19 mouse cellular contexts compared by ENCODE assay signal in the genomic region with DNA sequence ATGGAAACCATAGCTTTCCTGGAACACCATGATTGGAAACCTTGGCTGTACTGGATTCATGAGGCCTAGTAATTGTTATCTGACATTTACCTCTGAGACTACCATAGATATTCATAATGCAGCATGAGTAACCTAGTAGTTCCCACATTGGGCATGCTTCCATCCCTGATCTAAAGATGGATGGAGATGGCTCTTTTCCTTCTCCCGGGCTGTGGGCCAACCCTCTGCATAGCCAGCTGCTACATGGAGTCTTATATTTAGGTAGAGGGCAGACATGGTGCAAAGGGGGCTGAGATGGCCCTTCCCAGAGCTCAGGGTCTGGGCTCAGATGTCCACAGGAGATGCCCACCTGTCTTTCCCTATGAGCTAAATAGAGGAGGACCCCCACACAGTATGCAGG.
DNase-seq lines count a peak whose midpoint lies in the region; ATAC-seq and TF ChIP-seq lines count a peak whose summit lies in the region.
"Had no signal": no experiment of that assay in that cellular context is flagged by ENCODE, and none has a peak within 500 bp of the region (broad histone marks: within the 10 kb centered on the region; RNA-seq: fewer than 3 reads in every experiment).

No protein-coding gene starts in this region.

- no peak for TF ChIP-seq CTCF in liver, postnatal 0 days (IDR thresholded peaks at IDR 0.05; ENCODE audit: low read depth)

- H3K36me3 ChIP-seq in forebrain, embryonic 11.5 days (ENCODE audit: control insufficient read depth, insufficient read depth, low read length), result no peaks in the 10 kb centered on the region
- H3K36me3 ChIP-seq in forebrain, embryonic 15.5 days, result no peaks in the 10 kb centered on the region
- no peaks in the 10 kb centered on the region for H3K36me3 ChIP-seq in hindbrain, embryonic 12.5 days
- H3K36me3 ChIP-seq in kidney, embryonic 16.5 days (ENCODE audit: insufficient read depth, low read length), result no peaks in the 10 kb centered on the region
- no peaks in the 10 kb centered on the region for H3K36me3 ChIP-seq in liver, postnatal 0 days (replicated peaks; ENCODE audit: insufficient read depth, low read length)
- H3K36me3 ChIP-seq: embryonic facial prominence, embryonic 10.5 days; heart, embryonic 12.5 days; limb, embryonic 13.5 days; midbrain, embryonic 13.5 days; neural tube, embryonic 12.5 days had no signal

- H3K27ac ChIP-seq in forebrain, embryonic 11.5 days (ENCODE audit: low read depth, low read length), result no peak overlapping the region
- no peak overlapping the region for H3K27ac ChIP-seq in forebrain, embryonic 15.5 days (replicated peaks)
- no peak overlapping the region for H3K27ac ChIP-seq in hindbrain, embryonic 12.5 days
- no peak overlapping the region for H3K27ac ChIP-seq in kidney, embryonic 16.5 days (ENCODE audit: low read length)
- H3K27ac ChIP-seq in liver, postnatal 0 days (ENCODE audit: low read depth), result no peak overlapping the region
- H3K27ac ChIP-seq: embryonic facial prominence, embryonic 10.5 days; limb, embryonic 13.5 days; midbrain, embryonic 13.5 days; neural tube, embryonic 12.5 days had no signal

- no peaks in the 10 kb centered on the region for H3K4me1 ChIP-seq in forebrain, embryonic 11.5 days (replicated peaks; ENCODE audit: control insufficient read depth, insufficient read depth, low read length)
- no peaks in the 10 kb centered on the region for H3K4me1 ChIP-seq in forebrain, embryonic 15.5 days
- H3K4me1 ChIP-seq in hindbrain, embryonic 12.5 days, result no peaks in the 10 kb centered on the region
- H3K4me1 ChIP-seq in kidney, embryonic 16.5 days (ENCODE audit: insufficient read depth, low read length), result no peaks in the 10 kb centered on the region
- no peaks in the 10 kb centered on the region for H3K4me1 ChIP-seq in liver, postnatal 0 days (ENCODE audit: insufficient read depth)
- H3K4me1 ChIP-seq: embryonic facial prominence, embryonic 10.5 days; heart, embryonic 12.5 days; limb, embryonic 13.5 days; midbrain, embryonic 13.5 days; neural tube, embryonic 12.5 days had no signal

- no peak for ATAC-seq in forebrain, embryonic 11.5 days (replicated peaks; ENCODE audit: low FRiP score)
- no peak for ATAC-seq in forebrain, embryonic 15.5 days (replicated peaks)
- ATAC-seq in hindbrain, embryonic 12.5 days (ENCODE audit: low FRiP score), result no peak
- ATAC-seq in kidney, embryonic 16.5 days (ENCODE audit: low FRiP score, low TSS enrichment), result no peak
- no peak for ATAC-seq in liver, postnatal 0 days
- ATAC-seq: intestine, embryonic 16.5 days; midbrain, embryonic 13.5 days had no signal

- no peak overlapping the region for H3K4me3 ChIP-seq in forebrain, embryonic 11.5 days (ENCODE audit: low read depth, low read length)
- no peak overlapping the region for H3K4me3 ChIP-seq in forebrain, embryonic 15.5 days
- H3K4me3 ChIP-seq in hindbrain, embryonic 12.5 days, result no peak overlapping the region
- no peak overlapping the region for H3K4me3 ChIP-seq in kidney, embryonic 16.5 days (ENCODE audit: low read length)
- no peak overlapping the region for H3K4me3 ChIP-seq in liver, postnatal 0 days (ENCODE audit: low read depth, low read length)
- H3K4me3 ChIP-seq: embryonic facial prominence, embryonic 10.5 days; heart, embryonic 12.5 days; limb, embryonic 13.5 days; midbrain, embryonic 13.5 days; neural tube, embryonic 12.5 days had no signal

- peak; percentile 23 for DNase-seq in forebrain, embryonic 11.5 days (ENCODE audit: low spot score)
- DNase-seq in frontal cortex, adult 2 months (ENCODE audit: extremely low spot score in 1 of 2, low spot score in 1 of 2), result peak; percentile 58 to 84
- peak; percentile 5 to 65 for DNase-seq in left cerebral cortex, adult 8-10 months (ENCODE audit: low spot score in 2 of 2)
- DNase-seq in right cerebral cortex, postnatal 14 days, result peak; percentile 77
- DNase-seq in liver, postnatal 0 days, result no peak
- DNase-seq: cerebellum, adult 2 months; heart, postnatal 4 days; kidney, postnatal 14 days; lung, adult 18-20 months; lung, postnatal 4 days had no signal

- WGBS in forebrain, embryonic 11.5 days, result 80% methylated on average over 1 of the region's 1 CpGs
- WGBS in forebrain, embryonic 15.5 days, result 86% methylated on average over 1 of the region's 1 CpGs
- WGBS in hindbrain, embryonic 12.5 days, result 93% methylated on average over 1 of the region's 1 CpGs
- WGBS in kidney, embryonic 16.5 days, result 93% methylated on average over 1 of the region's 1 CpGs
- WGBS in liver, postnatal 0 days (ENCODE audit: insufficient replicate concordance), result 70% methylated on average over 1 of the region's 1 CpGs

- H3K9ac ChIP-seq in forebrain, embryonic 11.5 days (ENCODE audit: low read length), result no peak overlapping the region
- H3K9ac ChIP-seq in forebrain, embryonic 15.5 days (replicated peaks), result no peak overlapping the region
- H3K9ac ChIP-seq in hindbrain, embryonic 12.5 days, result no peak overlapping the region
- H3K9ac ChIP-seq in kidney, embryonic 16.5 days (replicated peaks; ENCODE audit: low read length), result no peak overlapping the region
- no peak overlapping the region for H3K9ac ChIP-seq in liver, postnatal 0 days (replicated peaks)
- H3K9ac ChIP-seq: heart, embryonic 12.5 days; limb, embryonic 13.5 days; midbrain, embryonic 13.5 days; neural tube, embryonic 12.5 days had no signal

- H3K27me3 ChIP-seq in forebrain, embryonic 11.5 days (ENCODE audit: control insufficient read depth, insufficient read depth, low read length), result no peaks in the 10 kb centered on the region
- H3K27me3 ChIP-seq in forebrain, embryonic 15.5 days, result no peaks in the 10 kb centered on the region
- H3K27me3 ChIP-seq in hindbrain, embryonic 12.5 days, result no peaks in the 10 kb centered on the region
- no peaks in the 10 kb centered on the region for H3K27me3 ChIP-seq in kidney, embryonic 16.5 days (ENCODE audit: insufficient read depth, low read length)
- no peaks in the 10 kb centered on the region for H3K27me3 ChIP-seq in liver, postnatal 0 days (ENCODE audit: insufficient read depth, low read length)
- H3K27me3 ChIP-seq: heart, embryonic 12.5 days; limb, embryonic 13.5 days; midbrain, embryonic 13.5 days; neural tube, embryonic 12.5 days had no signal

- no peak overlapping the region for H3K4me2 ChIP-seq in forebrain, embryonic 11.5 days (ENCODE audit: low read depth, low read length, severe bottlenecking)
- no peak overlapping the region for H3K4me2 ChIP-seq in forebrain, embryonic 15.5 days (replicated peaks)
- H3K4me2 ChIP-seq in hindbrain, embryonic 12.5 days (replicated peaks), result no peak overlapping the region
- H3K4me2 ChIP-seq in kidney, embryonic 16.5 days (replicated peaks; ENCODE audit: low read depth, low read length), result no peak overlapping the region
- H3K4me2 ChIP-seq in liver, postnatal 0 days (ENCODE audit: low read depth, low read length), result no peak overlapping the region
- H3K4me2 ChIP-seq: heart, embryonic 12.5 days; limb, embryonic 13.5 days; midbrain, embryonic 13.5 days; neural tube, embryonic 12.5 days had no signal

- no peak for TF ChIP-seq EP300 in liver, postnatal 0 days (IDR thresholded peaks at IDR 0.05; ENCODE audit: low read depth)

- no peaks in the 10 kb centered on the region for H3K9me3 ChIP-seq in forebrain, embryonic 11.5 days (ENCODE audit: control insufficient read depth, low read length)
- no peaks in the 10 kb centered on the region for H3K9me3 ChIP-seq in forebrain, embryonic 15.5 days
- no peaks in the 10 kb centered on the region for H3K9me3 ChIP-seq in hindbrain, embryonic 12.5 days (replicated peaks)
- H3K9me3 ChIP-seq in kidney, embryonic 16.5 days (ENCODE audit: low read length), result no peaks in the 10 kb centered on the region
- no peaks in the 10 kb centered on the region for H3K9me3 ChIP-seq in liver, postnatal 0 days (ENCODE audit: low read length)
- H3K9me3 ChIP-seq: embryonic facial prominence, embryonic 10.5 days; heart, embryonic 12.5 days; limb, embryonic 13.5 days; midbrain, embryonic 13.5 days; neural tube, embryonic 12.5 days had no signal
